Mouse (Mus musculus) right cerebral cortex, postnatal 10 days (tissue): Measurements from ENCODE around the gene Tuba1b.

ENCODE experiments used
- DNase-seq, 2 experiments: peaks; one replicate each; pipeline ENCODE4 v3.0.0; 2021; ENCODE audit warnings: low spot score in 2 of 2

Gene Tuba1b

DNA sequence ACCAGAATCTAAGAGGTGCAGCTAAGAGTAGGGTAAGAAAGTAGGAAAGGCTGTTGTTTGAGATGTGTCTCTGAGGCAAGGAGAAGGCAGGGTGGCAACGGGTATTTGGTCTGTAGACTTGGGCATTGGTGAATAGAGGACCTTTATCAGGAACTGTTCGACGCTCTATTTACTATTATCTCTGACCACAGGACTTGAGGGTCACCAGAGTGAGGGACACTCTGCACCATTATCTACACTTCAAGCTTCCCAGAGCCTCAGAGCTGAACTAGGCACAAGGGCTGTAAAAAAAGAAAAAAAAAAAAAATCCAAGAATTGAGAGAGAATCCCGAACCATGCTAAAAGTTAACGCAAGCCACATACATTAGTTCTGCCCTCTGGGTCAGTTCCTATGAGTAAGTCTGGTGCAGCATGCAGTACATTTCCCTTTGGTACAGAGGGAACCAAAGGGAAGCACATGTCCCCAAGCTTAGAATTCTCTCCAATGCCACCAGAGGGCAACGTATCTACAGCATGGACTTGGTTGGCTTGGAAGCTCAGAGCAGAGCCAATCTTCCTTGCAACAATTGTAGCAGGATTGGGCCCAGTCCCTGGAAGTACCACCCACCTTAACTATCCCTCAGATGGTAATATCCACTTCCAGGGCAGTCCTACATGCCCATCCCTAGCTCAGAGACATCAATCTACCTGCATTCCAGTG lies 42.3 kb downstream of the Tuba1b start:
- DNase-seq, result peak; percentile 80 to 82

DNA sequence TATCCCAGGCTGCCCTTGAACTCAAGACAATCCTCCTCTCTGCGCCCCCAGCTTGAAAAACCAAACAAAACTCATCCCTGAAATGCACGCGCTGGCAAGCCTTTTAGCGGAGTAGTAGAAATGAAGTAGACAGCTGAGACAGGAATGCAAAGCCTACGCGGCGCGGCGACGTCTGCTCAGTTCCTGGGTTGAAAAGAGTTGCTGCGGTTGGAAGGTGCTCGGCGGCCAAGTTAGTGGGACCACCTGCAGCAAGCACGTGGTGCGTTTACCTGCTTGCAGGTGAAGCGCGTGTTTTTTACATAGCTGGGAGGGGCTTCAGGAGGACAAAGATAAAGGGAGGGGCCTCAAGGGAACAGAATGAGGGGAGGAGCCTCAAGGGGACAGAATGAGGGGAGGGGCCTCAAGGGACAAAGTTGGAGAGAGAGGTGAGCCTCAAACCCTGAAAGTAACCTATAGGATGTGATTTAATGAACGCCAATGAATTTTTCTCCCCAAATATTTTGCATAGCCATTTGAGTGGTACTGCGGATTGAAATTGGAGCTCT lies 43.1 kb downstream of the Tuba1b start:
- DNase-seq, result peak in 1 of 2 experiments; percentile 47

DNA sequence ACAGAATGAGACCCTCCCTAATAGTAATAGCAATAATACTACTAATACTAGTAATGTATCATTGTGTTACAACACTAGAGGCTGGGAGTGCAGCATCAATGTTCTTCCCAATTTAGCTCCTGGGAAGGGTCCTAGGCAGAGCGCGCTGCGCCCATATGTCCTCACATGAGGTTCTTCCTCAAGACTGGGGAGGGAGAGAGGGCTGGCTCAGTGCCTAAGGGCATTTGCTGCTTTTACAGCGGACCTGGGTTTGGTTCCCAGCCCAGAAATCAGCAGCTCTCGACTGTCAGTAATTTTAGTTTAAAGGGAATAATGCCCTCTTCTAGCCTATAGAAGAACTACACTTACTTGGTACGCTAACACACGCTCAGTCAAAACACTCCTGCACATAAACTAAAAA lies 46.8 kb downstream of the Tuba1b start:
- no peak for DNase-seq

DNA sequence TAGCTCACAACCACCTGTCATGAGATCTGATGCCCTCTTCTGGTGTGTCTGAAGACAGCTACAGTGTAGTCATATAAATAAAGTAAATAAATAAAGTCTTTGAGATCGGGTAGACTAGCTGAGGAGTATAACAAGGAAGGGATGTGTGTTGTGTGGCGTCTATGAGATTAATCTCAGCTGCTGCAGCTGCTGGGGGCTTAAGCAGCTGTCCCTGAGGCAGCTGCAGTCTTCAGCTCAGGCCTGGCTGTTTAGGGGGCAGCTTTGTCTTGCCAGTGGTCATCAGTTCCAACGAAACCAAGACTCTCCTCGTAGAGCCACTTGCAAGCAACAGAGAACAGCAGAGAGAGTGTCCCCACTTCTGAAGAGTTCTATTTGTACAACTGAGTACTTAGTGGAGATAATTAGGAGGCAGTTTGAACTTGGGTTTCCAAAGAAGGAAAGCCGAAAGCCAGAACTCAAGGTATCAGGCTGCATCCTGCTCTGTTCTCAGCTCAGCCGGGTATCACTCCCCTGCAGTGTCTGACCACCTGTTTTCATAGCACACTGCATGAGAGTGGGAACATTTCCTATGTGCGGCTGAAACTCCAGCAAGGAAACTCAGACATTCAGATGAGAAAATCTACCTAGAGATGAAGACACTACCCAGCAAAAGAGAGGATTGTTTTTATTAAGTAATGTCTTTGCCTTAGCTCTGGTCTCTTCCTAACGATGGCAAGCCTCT lies 47.5 kb downstream of the Tuba1b start:
- DNase-seq, result no peak

DNA sequence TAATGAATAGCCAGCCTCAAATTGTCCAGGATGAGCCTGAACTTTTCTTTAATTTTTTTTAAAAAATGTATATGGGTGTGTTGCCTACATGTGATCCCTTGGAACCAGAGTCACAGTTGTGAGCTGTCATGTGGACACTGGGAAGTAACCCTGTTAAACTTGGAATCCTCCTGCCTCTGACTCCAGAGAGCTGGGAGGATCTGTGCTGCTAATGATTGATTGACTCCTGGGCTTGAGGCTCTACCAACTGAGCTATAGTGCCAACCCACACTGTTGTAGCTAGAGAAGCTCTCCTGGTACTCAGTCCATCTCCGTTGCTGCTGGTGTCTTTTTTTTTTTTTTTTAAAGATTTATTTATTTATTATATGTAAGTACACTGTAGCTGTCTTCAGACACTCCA lies 50.3 kb downstream of the Tuba1b start:
- no peak for DNase-seq

DNA sequence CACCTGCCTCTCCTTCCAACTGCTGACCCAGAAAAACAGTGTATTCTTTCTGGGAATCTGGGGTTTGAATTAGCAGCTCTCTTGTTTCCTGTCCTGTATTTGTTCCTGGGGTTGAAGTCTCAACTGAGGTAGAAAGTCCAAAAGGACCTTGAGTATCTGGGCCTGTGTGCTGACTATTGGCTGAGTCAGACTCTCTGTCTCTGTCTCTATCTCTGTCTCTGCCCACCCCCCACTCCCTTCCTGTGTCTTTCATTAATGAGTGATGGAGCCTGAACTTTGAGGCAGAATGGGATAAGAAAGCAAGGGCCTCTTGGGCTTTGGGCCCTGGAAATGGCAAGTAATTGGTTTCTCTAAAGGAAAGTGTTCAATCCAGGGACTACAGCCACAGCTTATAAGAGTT lies 50.7 kb downstream of the Tuba1b start:
- DNase-seq, result no peak

DNA sequence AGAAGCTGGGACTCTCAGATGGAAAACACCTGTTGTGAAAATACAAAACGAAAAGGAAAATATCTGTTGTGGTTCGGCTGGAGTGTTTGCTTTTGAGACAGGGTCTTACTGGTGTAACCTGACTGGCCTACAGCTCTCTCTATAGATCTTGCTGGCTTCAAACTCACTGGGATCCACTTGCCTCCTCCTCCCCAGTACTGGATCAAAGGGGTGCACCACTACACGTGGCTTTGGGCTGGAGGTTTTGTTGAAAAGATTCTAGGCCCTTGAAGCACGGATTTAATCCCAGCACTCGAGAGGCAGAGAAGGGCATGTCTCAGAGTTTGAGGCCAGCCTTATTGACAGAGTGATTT lies 52.7 kb downstream of the Tuba1b start:
- no peak for DNase-seq
